Mouse (Mus musculus) embryonic facial prominence, embryonic 12.5 days (tissue): ENCODE data around the gene Dclk3. TPM values are rescaled to one million over a fixed set of nuclear protein-coding genes. Genes with fewer than 3 reads are reported as not detected.

Experiments used
- ATAC-seq: fragments of 200-750 bp; cut with Nextera tagmentation; 2 replicates; pipeline ENCODE4 v1.8.0; 2017; ENCODE audit not compliant: insufficient number of reproducible peaks, insufficient read depth, low FRiP score, low TSS enrichment
- H3K27ac ChIP-seq: fragments of 300-500 bp; sonication (generic); 2 replicates; pipeline ENCODE4 v1.5.1; 2016; ENCODE audit warnings: mild to moderate bottlenecking
- H3K27me3 ChIP-seq: fragments of 300-500 bp; sonication (generic); 2 replicates; pipeline ENCODE4 v1.6.1; 2016; ENCODE audit warnings: mild to moderate bottlenecking, moderate library complexity
- H3K36me3 ChIP-seq: fragments of 300-500 bp; sonication (generic); 2 replicates; pipeline ENCODE4 v1.6.1; 2016; ENCODE audit warnings: mild to moderate bottlenecking
- H3K4me1 ChIP-seq: fragments of 300-500 bp; sonication (generic); 2 replicates; pipeline ENCODE4 v1.6.1; 2016
- H3K4me2 ChIP-seq: fragments of 300-500 bp; sonication (generic); replicated peaks from 2 replicates; pipeline ENCODE4 v1.6.1; 2016; ENCODE audit warnings: mild to moderate bottlenecking, moderate library complexity
- H3K4me3 ChIP-seq: fragments of 300-500 bp; sonication (generic); 2 replicates; pipeline ENCODE4 v1.5.1; 2016; ENCODE audit warnings: mild to moderate bottlenecking
- H3K9ac ChIP-seq: fragments of 300-500 bp; sonication (generic); 2 replicates; pipeline ENCODE4 v1.6.1; 2016; ENCODE audit warnings: mild to moderate bottlenecking, moderate library complexity
- H3K9me3 ChIP-seq: fragments of 300-500 bp; sonication (generic); 2 replicates; pipeline ENCODE4 v1.6.1; 2016; ENCODE audit warnings: mild to moderate bottlenecking, moderate library complexity
- WGBS: fragments of 180-500 bp; shearing (Covaris S2); methylation state at CpG from one replicate; pipeline ENCODE4 v1.1.7; 2016; 5-methylcytosine and 5-hydroxymethylcytosine counted together
- polyA plus RNA-seq: library from polyadenylated mRNA; unstranded; fragments of >200 nt; fragmentation: Nextera tagmentation; extraction: Ambion mirVana; gene quantifications from 2 replicates; pipeline ENCODE4 v1.2.1, GENCODE M21; 2016

Dclk3 gene
- polyA plus RNA-seq, 1 experiment from 2014 or later, result 2.9 TPM

DNA sequence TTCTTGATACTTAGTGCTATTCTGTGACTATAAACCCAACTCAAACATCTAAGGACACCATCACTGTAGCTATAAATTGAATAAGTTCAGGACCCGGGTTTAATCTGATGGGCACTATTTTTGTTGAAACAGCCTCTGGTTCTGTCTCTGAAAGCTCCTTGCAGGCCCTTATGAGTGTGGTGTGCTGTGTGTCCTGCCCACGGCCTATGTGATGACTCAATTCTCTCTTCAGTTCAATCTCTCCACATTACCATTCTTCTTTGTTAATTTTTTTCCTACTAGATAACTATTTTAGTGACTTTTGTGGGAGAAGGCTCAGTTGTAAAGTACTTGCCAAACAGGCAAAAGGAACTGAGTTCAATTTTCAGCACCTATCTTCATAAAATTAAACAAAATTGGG lies 7.3 kb downstream of the Dclk3 start:
- ATAC-seq, result no peak
- Histone ChIP-seq H3K27me3 (no peaks in the 10 kb centered on the region), H3K4me2 (no peak overlapping the region), H3K9ac (no peak overlapping the region), H3K4me3 (no peak overlapping the region), H3K27ac (no peak overlapping the region), H3K9me3 (no peaks in the 10 kb centered on the region), H3K36me3 (no peaks in the 10 kb centered on the region), H3K4me1 (no peaks in the 10 kb centered on the region)
- WGBS, result 75% methylated on average over 2 of the region's 2 CpGs

DNA sequence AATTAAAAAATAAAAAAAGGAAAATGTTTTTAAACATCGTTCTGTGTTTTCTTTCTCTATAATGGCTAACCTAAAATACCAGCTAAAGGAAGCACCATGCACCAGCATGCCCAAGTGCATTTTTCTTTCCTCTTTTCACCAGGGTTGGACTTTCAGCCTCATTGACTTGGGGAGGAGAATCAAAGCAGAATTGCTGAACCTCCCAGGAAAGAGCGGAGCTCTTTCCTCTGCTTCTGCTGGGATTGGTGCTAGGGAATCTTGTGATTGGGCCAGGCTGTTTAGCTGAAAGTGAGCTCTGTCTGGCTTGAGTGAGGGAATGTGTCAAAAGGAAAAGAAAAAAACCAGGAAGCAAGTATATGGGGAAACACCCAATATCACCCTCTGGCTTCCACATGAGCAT lies 10.1 kb downstream of the Dclk3 start:
- whole genome bisulfite sequencing, result 83% methylated on average over 2 of the region's 2 CpGs
- no peak overlapping the region for H3K9ac ChIP-seq
- ATAC-seq, result no peak
- no peak overlapping the region for H3K4me2 ChIP-seq
- H3K27me3 ChIP-seq, result no peaks in the 10 kb centered on the region
- no peaks in the 10 kb centered on the region for H3K9me3 ChIP-seq
- H3K36me3 ChIP-seq, result no peaks in the 10 kb centered on the region
- H3K4me1 ChIP-seq, result no peaks in the 10 kb centered on the region
- no peak overlapping the region for H3K27ac ChIP-seq
- no peak overlapping the region for H3K4me3 ChIP-seq

GRCm38 (mm10) chr9:111449880-111450279 lies 11.0 kb downstream of the Dclk3 start:
- H3K27me3 ChIP-seq, result no peaks in the 10 kb centered on the region
- H3K4me3 ChIP-seq, result no peak overlapping the region
- no peak overlapping the region for H3K27ac ChIP-seq
- H3K4me1 ChIP-seq, result no peaks in the 10 kb centered on the region
- H3K36me3 ChIP-seq, result no peaks in the 10 kb centered on the region
- no peak overlapping the region for H3K4me2 ChIP-seq
- no peak overlapping the region for H3K9ac ChIP-seq
- H3K9me3 ChIP-seq, result no peaks in the 10 kb centered on the region
- no peak for ATAC-seq
- WGBS, result 88% methylated on average over 5 of the region's 5 CpGs

GRCm38 (mm10) chr9:111450853-111451404 lies 12.0 kb downstream of the Dclk3 start:
- 61% methylated on average over 12 of the region's 12 CpGs for WGBS
- no peaks in the 10 kb centered on the region for H3K4me1 ChIP-seq
- no peak for ATAC-seq

GRCm38 (mm10) chr9:111453895-111454294 lies 15.0 kb downstream of the Dclk3 start:
- H3K4me2 ChIP-seq, result no peak overlapping the region
- no peak for ATAC-seq
- no peaks in the 10 kb centered on the region for H3K9me3 ChIP-seq
- no peak overlapping the region for H3K4me3 ChIP-seq
- no peaks in the 10 kb centered on the region for H3K36me3 ChIP-seq
- H3K4me1 ChIP-seq, result no peaks in the 10 kb centered on the region
- 55% methylated on average over 3 of the region's 3 CpGs for WGBS
- no peak overlapping the region for H3K27ac ChIP-seq
- no peaks in the 10 kb centered on the region for H3K27me3 ChIP-seq
- H3K9ac ChIP-seq, result no peak overlapping the region

More at GRCm38 (mm10) chr9:111450853-111451404, 12.0 kb downstream of the Dclk3 start:
- H3K9me3 ChIP-seq, result no peaks in the 10 kb centered on the region
- H3K27me3 ChIP-seq, result no peaks in the 10 kb centered on the region
- no peak overlapping the region for H3K4me2 ChIP-seq
- no peaks in the 10 kb centered on the region for H3K36me3 ChIP-seq
- no peak overlapping the region for H3K27ac ChIP-seq
- no peak overlapping the region for H3K4me3 ChIP-seq
- H3K9ac ChIP-seq, result no peak overlapping the region

- WGBS, result 79% methylated on average over 10 of the region's 10 CpGs
Observed at GRCm38 (mm10) chr9:111457176-111457935, 18.5 kb downstream of the Dclk3 start.

DNA sequence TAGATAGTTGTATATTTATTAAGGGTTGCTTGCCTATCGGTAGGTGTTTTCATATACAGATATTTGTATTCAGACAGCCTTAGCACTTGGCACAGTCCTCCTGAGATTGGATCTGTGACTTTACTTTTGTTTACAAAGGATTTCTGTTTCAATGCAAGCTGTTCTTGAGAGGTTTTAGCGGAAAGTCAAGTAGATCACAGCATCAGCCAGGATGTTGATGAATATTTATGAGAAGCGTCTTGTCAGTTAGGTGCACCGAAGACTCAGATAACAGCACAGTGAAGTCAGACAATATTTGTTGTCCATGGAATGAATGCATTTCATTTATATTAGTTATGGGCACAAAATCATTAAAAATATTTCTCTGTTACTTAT lies 19.0 kb downstream of the Dclk3 start:
- Histone ChIP-seq H3K9ac (no peak overlapping the region), H3K4me1 (peaks cover 20% of the 10 kb centered on the region), H3K36me3 (no peaks in the 10 kb centered on the region), H3K9me3 (no peaks in the 10 kb centered on the region), H3K4me3 (no peak overlapping the region), H3K4me2 (no peak overlapping the region), H3K27ac (no peak overlapping the region), H3K27me3 (no peaks in the 10 kb centered on the region)
- no peak for ATAC-seq
- WGBS, result 82% methylated on average over 4 of the region's 4 CpGs

More at GRCm38 (mm10) chr9:111457176-111457935, 18.5 kb downstream of the Dclk3 start:
- no peaks in the 10 kb centered on the region for H3K36me3 ChIP-seq
- no peak for ATAC-seq
- no peak overlapping the region for H3K4me3 ChIP-seq
- H3K4me1 ChIP-seq, result peaks cover 20% of the 10 kb centered on the region
- H3K9ac ChIP-seq, result no peak overlapping the region
- H3K9me3 ChIP-seq, result no peaks in the 10 kb centered on the region
- H3K27ac ChIP-seq, result no peak overlapping the region
- no peaks in the 10 kb centered on the region for H3K27me3 ChIP-seq
- no peak overlapping the region for H3K4me2 ChIP-seq

DNA sequence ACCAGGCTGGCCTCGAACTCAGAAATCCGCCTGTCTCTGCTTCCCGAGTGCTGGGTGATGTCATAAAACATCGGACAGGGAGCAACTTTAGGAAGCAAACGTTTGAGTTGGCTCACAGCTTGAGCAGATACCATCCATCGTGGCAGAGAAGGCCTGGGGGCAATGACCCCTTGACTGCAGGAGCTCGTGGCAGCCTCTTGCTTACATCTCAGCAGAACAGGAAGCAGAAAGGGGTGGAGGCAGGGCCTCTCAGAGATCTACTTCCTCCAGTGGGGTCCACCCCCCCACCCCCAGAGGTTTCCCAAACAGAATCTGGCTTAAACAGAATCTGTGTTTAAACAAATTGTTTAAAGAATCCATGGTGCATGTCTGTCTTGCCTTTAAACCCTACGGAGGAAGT lies 20.6 kb downstream of the Dclk3 start:
- WGBS, result 51% methylated on average over 8 of the region's 8 CpGs
- H3K9me3 ChIP-seq, result no peaks in the 10 kb centered on the region
- H3K27me3 ChIP-seq, result no peaks in the 10 kb centered on the region
- peaks cover 20% of the 10 kb centered on the region for H3K4me1 ChIP-seq
- no peak overlapping the region for H3K9ac ChIP-seq
- no peak overlapping the region for H3K4me3 ChIP-seq
- H3K27ac ChIP-seq, result no peak overlapping the region
- ATAC-seq, result no peak
- no peaks in the 10 kb centered on the region for H3K36me3 ChIP-seq
- H3K4me2 ChIP-seq, result no peak overlapping the region

- H3K4me2 ChIP-seq, result no peak overlapping the region
- 23% methylated on average over 6 of the region's 6 CpGs for WGBS
- peak; percentile 81 for ATAC-seq
Observed at GRCm38 (mm10) chr9:111460201-111460814, 21.4 kb downstream of the Dclk3 start.

DNA sequence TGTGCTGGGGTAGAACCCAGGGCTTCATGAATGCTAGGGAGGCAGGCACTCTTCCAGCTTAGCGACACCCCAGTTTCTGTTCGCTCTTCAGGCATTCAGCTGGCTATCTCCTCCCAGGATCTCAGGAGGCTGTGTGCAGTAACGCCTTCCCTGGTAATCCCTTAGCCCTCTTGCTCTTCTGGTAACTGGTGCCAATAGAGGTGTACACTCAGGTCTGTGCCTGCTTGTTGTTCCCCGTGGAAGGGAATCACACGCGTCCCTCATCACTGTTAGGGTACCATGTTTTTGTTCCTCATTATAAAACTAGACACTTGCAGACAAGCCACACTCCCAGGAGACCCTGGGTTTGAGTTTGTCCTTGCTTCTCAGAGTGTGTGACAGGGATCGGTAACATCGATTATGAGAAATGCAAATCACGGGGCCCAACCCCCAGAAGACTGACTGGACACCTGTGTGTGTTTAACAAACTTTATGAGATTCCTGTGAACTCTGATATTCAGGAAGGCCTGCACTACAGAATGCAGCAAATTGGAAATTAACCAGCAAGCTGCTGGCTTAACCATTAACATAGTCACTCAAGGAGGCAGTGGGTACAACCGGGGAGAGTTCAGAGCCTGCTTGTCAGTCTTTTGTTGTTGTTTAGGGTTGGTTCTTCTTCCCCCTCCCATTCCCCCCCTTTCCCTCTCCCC lies 22.7 kb downstream of the Dclk3 start:
- peaks cover 20% of the 10 kb centered on the region for H3K4me1 ChIP-seq
- no peak overlapping the region for H3K9ac ChIP-seq
- no peaks in the 10 kb centered on the region for H3K27me3 ChIP-seq
- H3K4me3 ChIP-seq, result no peak overlapping the region
- ATAC-seq, result no peak
- H3K9me3 ChIP-seq, result no peaks in the 10 kb centered on the region
- no peak overlapping the region for H3K27ac ChIP-seq
- no peak overlapping the region for H3K4me2 ChIP-seq
- H3K36me3 ChIP-seq, result no peaks in the 10 kb centered on the region
- WGBS, result 75% methylated on average over 10 of the region's 10 CpGs

More at GRCm38 (mm10) chr9:111460201-111460814, 21.4 kb downstream of the Dclk3 start:
- no peak overlapping the region for H3K27ac ChIP-seq
- no peak overlapping the region for H3K9ac ChIP-seq
- peaks cover 20% of the 10 kb centered on the region for H3K4me1 ChIP-seq
- no peak overlapping the region for H3K4me3 ChIP-seq
- H3K27me3 ChIP-seq, result no peaks in the 10 kb centered on the region
- no peaks in the 10 kb centered on the region for H3K36me3 ChIP-seq
- no peaks in the 10 kb centered on the region for H3K9me3 ChIP-seq

DNA sequence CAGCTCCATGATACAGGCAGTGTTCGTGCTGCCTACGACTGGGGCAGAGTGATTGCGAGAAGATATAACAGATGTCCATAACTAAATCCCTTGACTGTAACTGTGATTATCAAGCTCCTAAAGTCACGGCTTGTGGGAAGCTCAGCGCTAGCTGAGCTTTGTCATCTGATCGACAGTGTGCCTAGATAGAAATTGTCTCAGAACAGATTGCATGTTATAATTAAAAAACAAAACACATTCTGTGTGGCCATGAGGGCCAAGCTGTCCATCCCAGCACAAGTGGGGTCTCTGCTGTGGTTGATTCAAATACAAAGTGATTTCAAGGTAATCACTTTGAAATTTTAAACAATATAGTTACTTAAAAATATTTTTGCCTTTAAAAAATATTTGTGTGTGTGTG lies 26.8 kb downstream of the Dclk3 start:
- Histone ChIP-seq H3K4me2 (no peak overlapping the region), H3K4me1 (peaks cover 7% of the 10 kb centered on the region; the same call in 1 of the 2 replicates), H3K27me3 (no peaks in the 10 kb centered on the region), H3K36me3 (no peaks in the 10 kb centered on the region), H3K4me3 (no peak overlapping the region), H3K9me3 (no peaks in the 10 kb centered on the region), H3K27ac (no peak overlapping the region), H3K9ac (no peak overlapping the region)
- no peak for ATAC-seq
- 89% methylated on average over 6 of the region's 6 CpGs for WGBS
